Mouse (Mus musculus): ENCODE data around the gene Dlx4. TPM values are rescaled to one million over a fixed set of nuclear protein-coding genes. Genes with fewer than 3 reads are reported as not detected.

Gene Dlx4
- polyA plus RNA-seq (2015; fragmentation: Nextera tagmentation; extraction: Ambion mirVana) = 0.17 TPM in 1 of 2 replicates, not detected in the other

GRCm38 (mm10) chr11:95145851-95146403, at the start of gene Dlx4:
Gene Dlx4 (minus strand): TSS chr11:95146263.
- Histone ChIP-seq H3K9ac (peak within 1 kb of the TSS; percentile 53; the same call in 1 of the 2 replicates), H3K36me3 (no peaks in the 10 kb centered on the region), H3K4me2 (peak within 1 kb of the TSS; percentile 61), H3K4me1 (replicated peaks) (peaks cover 28% of the 10 kb centered on the region), H3K27me3 (peaks cover 100% of the 10 kb centered on the region), H3K9me3 (no peaks in the 10 kb centered on the region), H3K27ac (no peak within 1 kb of the TSS), H3K4me3 (peak within 1 kb of the TSS; percentile 39)
- no peak for ATAC-seq (ENCODE audit: low FRiP score)
- WGBS = under 1% methylated on average over 45 of the region's 48 CpGs

DNA sequence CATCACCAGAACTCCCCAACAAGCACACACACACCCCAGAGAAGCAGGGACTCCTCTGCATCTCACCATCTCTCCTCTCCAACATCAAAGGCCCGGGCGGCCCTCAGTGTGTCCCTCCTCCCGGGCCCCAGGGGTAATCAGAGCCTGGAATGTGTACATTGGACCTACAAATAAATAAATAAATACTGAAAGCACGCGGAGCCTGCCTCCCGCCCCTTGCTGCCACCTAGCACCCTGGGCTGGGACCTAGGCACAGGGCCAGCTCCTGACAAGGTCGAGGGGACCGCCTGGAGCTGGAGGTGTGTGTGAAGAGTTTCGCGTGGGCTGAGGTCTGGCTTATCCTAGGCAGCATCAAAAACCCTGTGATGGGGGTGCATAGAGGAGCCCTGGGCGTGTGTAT, 43.8 kb upstream of the Dlx4 start:
- no peak overlapping the region for H3K4me3 ChIP-seq
- no peak overlapping the region for H3K4me2 ChIP-seq
- no peaks in the 10 kb centered on the region for H3K36me3 ChIP-seq
- H3K27ac ChIP-seq = no peak overlapping the region
- no peak for ATAC-seq (ENCODE audit: low FRiP score)
- no peaks in the 10 kb centered on the region for H3K9me3 ChIP-seq
- no peak overlapping the region for H3K9ac ChIP-seq
- peaks cover 14% of the 10 kb centered on the region for H3K4me1 ChIP-seq (replicated peaks)
- 66% methylated on average over 11 of the region's 11 CpGs for WGBS
- H3K27me3 ChIP-seq = peaks cover 31% of the 10 kb centered on the region; the same call in 1 of the 2 replicates

GRCm38 (mm10) chr11:95186826-95187225, 40.8 kb upstream of the Dlx4 start:
- ATAC-seq (ENCODE audit: low FRiP score) = no peak
- Histone ChIP-seq H3K27me3 (peaks cover 24% of the 10 kb centered on the region; the same call in 1 of the 2 replicates), H3K27ac (no peak overlapping the region), H3K9ac (no peak overlapping the region), H3K9me3 (no peaks in the 10 kb centered on the region), H3K4me3 (no peak overlapping the region), H3K36me3 (no peaks in the 10 kb centered on the region), H3K4me2 (no peak overlapping the region), H3K4me1 (replicated peaks) (peaks cover 32% of the 10 kb centered on the region)
- WGBS = 92% methylated on average over 7 of the region's 7 CpGs

DNA sequence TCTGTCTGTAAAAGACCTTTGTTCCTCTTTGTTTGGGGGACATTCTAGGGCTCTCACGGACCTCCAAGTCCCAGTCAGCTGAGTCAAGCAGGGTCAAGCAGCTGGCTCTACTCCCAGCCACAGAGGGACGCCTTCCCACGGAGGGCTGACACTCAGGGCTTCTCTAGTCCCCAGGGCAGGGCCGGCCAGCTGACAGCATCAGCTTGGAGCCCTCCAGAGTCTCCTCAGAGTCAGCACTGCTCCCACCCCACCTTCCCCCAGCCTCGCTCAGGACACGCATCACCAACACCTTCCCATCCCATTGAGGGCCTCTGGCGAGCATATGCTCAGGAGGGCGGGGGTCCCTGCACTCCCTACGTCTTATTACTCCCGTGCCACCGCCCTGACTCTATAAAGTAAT, 39.6 kb upstream of the Dlx4 start:
- H3K9me3 ChIP-seq = no peaks in the 10 kb centered on the region
- H3K27me3 ChIP-seq = peaks cover 17% of the 10 kb centered on the region; the same call in 1 of the 2 replicates
- peaks cover 33% of the 10 kb centered on the region for H3K4me1 ChIP-seq (replicated peaks)
- ATAC-seq (ENCODE audit: low FRiP score) = peak; percentile 75
- WGBS = 20% methylated on average over 11 of the region's 11 CpGs
- no peak overlapping the region for H3K27ac ChIP-seq
- no peaks in the 10 kb centered on the region for H3K36me3 ChIP-seq
- H3K9ac ChIP-seq = no peak overlapping the region
- no peak overlapping the region for H3K4me3 ChIP-seq
- no peak overlapping the region for H3K4me2 ChIP-seq

DNA sequence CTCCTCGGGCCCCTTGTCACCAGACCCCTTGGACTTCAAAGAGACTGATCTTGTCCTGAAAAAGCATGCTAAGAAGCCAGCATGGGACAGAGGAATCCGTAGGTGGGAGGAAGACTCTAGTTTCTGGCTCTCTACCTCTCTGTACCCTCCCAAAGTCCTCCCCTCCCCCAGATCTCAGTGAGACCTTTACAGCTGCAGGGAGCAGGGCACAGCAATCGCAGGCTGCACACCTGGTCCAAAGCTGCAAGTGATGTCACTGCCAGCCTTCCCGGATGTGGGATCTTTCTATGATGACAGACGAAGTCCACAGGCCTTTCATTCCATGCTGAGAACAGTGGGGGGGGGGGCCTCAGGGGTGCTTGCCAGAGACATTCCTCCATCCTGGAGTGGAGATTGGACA, 38.5 kb upstream of the Dlx4 start:
- Histone ChIP-seq H3K9ac (no peak overlapping the region), H3K4me1 (replicated peaks) (peaks cover 34% of the 10 kb centered on the region), H3K27me3 (0 out of 2 replicates have a peak, but pooled peaks cover 13% of the 10 kb centered on the region), H3K36me3 (no peaks in the 10 kb centered on the region), H3K4me3 (no peak overlapping the region), H3K4me2 (no peak overlapping the region), H3K9me3 (no peaks in the 10 kb centered on the region), H3K27ac (no peak overlapping the region)
- 32% methylated on average over 5 of the region's 5 CpGs for WGBS
- no peak for ATAC-seq (ENCODE audit: low FRiP score)

- no peaks in the 10 kb centered on the region for H3K36me3 ChIP-seq
- peaks cover 18% of the 10 kb centered on the region for H3K4me1 ChIP-seq (replicated peaks)
- no peak overlapping the region for H3K9ac ChIP-seq
- no peak overlapping the region for H3K4me3 ChIP-seq
- H3K27me3 ChIP-seq = 0 out of 2 replicates have a peak, but pooled peaks cover 17% of the 10 kb centered on the region
- no peak overlapping the region for H3K27ac ChIP-seq
- no peak overlapping the region for H3K4me2 ChIP-seq
- H3K9me3 ChIP-seq = no peaks in the 10 kb centered on the region
- WGBS = 65% methylated on average over 12 of the region's 12 CpGs
- ATAC-seq (ENCODE audit: low FRiP score) = no peak
Measured at GRCm38 (mm10) chr11:95179311-95179710, 33.2 kb upstream of the Dlx4 start.

DNA sequence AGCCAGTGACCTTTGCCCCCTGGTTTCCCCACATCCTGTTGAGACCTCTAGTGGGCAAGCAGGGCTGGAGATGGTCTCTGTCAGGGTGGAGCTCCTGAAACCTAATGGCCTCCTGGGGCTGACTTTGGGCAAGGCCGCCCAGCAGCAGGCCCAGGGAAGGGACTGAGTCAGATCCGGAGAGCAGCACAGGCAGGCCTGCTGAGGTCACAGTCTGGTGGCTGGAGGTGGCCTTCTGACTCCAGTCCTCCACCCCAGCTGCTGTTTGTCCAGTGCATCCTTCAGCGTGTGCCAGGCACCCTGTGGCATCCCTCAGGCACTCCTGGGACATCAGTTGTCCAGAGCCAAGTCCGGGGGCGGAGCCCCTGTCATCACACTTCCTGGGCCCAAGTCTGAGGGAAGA, 19.8 kb upstream of the Dlx4 start:
- WGBS = 78% methylated on average over 5 of the region's 5 CpGs
- no peak for ATAC-seq (ENCODE audit: low FRiP score)
- H3K27me3 ChIP-seq = 0 out of 2 replicates have a peak, but pooled peaks cover 6% of the 10 kb centered on the region
- no peak overlapping the region for H3K9ac ChIP-seq
- no peaks in the 10 kb centered on the region for H3K36me3 ChIP-seq
- H3K4me3 ChIP-seq = no peak overlapping the region
- H3K9me3 ChIP-seq = no peaks in the 10 kb centered on the region
- no peak overlapping the region for H3K4me2 ChIP-seq
- no peaks in the 10 kb centered on the region for H3K4me1 ChIP-seq (replicated peaks)
- H3K27ac ChIP-seq = no peak overlapping the region

DNA sequence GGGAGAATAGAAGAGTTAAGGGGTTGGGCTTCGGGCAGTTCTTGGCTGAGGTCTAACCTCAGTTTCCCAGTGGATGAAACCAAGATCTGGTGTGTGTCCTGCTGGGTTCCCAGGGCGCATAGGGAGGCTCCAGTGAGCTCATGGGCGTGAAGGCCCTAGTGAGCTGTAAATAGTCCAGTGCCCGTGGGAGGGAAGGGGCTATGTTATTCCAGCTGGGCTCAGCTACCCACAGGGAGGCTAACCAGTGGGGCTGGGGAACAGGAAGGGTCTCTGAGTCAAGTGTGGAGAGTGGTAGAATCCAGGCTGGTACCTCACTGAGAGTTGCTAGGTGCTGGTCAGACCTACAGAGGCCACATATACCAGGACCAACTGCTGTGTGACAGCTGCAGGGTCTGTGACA, 15.6 kb upstream of the Dlx4 start:
- H3K4me1 ChIP-seq (replicated peaks) = no peaks in the 10 kb centered on the region
- no peak overlapping the region for H3K4me3 ChIP-seq
- H3K27ac ChIP-seq = no peak overlapping the region
- H3K27me3 ChIP-seq = 0 out of 2 replicates have a peak, but pooled peaks cover 17% of the 10 kb centered on the region
- H3K4me2 ChIP-seq = no peak overlapping the region
- no peaks in the 10 kb centered on the region for H3K9me3 ChIP-seq
- no peaks in the 10 kb centered on the region for H3K36me3 ChIP-seq
- ATAC-seq (ENCODE audit: low FRiP score) = no peak
- H3K9ac ChIP-seq = no peak overlapping the region
- 75% methylated on average over 4 of the region's 4 CpGs for WGBS

GRCm38 (mm10) chr11:95160693-95161092, 14.6 kb upstream of the Dlx4 start:
- no peak overlapping the region for H3K4me2 ChIP-seq
- no peak for ATAC-seq (ENCODE audit: low FRiP score)
- H3K9me3 ChIP-seq = no peaks in the 10 kb centered on the region
- no peaks in the 10 kb centered on the region for H3K36me3 ChIP-seq
- no peaks in the 10 kb centered on the region for H3K4me1 ChIP-seq (replicated peaks)
- no peak overlapping the region for H3K4me3 ChIP-seq
- no peak overlapping the region for H3K9ac ChIP-seq
- 49% methylated on average over 7 of the region's 7 CpGs for WGBS
- 0 out of 2 replicates have a peak, but pooled peaks cover 12% of the 10 kb centered on the region for H3K27me3 ChIP-seq
- no peak overlapping the region for H3K27ac ChIP-seq

GRCm38 (mm10) chr11:95159763-95160371, 13.8 kb upstream of the Dlx4 start:
- Histone ChIP-seq H3K36me3 (no peaks in the 10 kb centered on the region), H3K27ac (no peak overlapping the region), H3K4me2 (no peak overlapping the region), H3K9ac (no peak overlapping the region), H3K4me1 (replicated peaks) (no peaks in the 10 kb centered on the region), H3K9me3 (no peaks in the 10 kb centered on the region), H3K4me3 (no peak overlapping the region), H3K27me3 (peaks cover 19% of the 10 kb centered on the region; the same call in 1 of the 2 replicates)
- WGBS = 82% methylated on average over 8 of the region's 8 CpGs
- no peak for ATAC-seq (ENCODE audit: low FRiP score)

DNA sequence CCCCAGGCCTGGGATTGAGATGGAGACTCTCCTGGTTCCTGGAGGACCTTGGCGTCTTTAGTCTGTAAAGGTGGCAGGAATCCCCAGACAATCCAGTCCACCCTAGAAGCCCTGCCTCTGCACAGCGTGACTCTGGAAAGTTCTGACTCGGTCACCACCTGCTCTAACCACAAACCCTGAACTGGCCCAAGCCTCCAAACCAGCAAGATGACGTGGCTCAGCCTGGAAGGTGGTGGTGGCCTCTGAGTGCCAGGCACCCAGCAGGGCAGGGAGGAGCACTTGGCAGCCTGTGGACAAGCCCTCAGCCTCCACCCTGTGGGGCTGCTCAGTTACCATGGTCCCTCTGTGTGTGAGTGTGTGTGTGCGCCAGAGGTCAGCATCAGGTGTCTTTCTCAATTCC, 11.8 kb upstream of the Dlx4 start:
- no peaks in the 10 kb centered on the region for H3K4me1 ChIP-seq (replicated peaks)
- H3K27ac ChIP-seq = no peak overlapping the region
- no peak overlapping the region for H3K4me2 ChIP-seq
- H3K27me3 ChIP-seq = peaks cover 36% of the 10 kb centered on the region
- WGBS = 69% methylated on average over 5 of the region's 5 CpGs
- no peak overlapping the region for H3K4me3 ChIP-seq
- no peaks in the 10 kb centered on the region for H3K36me3 ChIP-seq
- H3K9me3 ChIP-seq = no peaks in the 10 kb centered on the region
- ATAC-seq (ENCODE audit: low FRiP score) = no peak
- H3K9ac ChIP-seq = no peak overlapping the region

DNA sequence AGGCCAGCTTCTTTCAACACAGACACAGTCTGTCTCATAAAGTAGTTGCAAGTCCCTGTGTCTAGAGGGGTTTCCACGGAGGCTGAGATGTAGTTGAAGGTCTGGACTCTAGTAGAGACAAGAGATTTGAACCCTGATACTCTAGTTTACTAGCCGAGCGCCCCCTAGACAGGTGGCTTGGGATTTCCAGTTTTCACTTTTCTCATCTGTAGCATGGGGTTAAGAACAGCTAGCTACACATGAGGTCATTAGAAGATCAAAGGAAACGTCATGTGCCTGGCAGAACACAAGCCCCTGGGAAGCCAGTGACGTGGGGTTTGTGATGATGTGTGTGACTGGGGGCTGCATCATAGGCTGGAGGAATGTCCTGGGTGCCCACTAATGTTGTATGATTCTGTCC, 11.3 kb upstream of the Dlx4 start:
- no peak overlapping the region for H3K4me3 ChIP-seq
- H3K27me3 ChIP-seq = peaks cover 41% of the 10 kb centered on the region
- no peak overlapping the region for H3K27ac ChIP-seq
- no peak overlapping the region for H3K4me2 ChIP-seq
- no peaks in the 10 kb centered on the region for H3K36me3 ChIP-seq
- no peaks in the 10 kb centered on the region for H3K4me1 ChIP-seq (replicated peaks)
- 56% methylated on average over 5 of the region's 5 CpGs for WGBS
- no peak for ATAC-seq (ENCODE audit: low FRiP score)
- H3K9ac ChIP-seq = no peak overlapping the region
- H3K9me3 ChIP-seq = no peaks in the 10 kb centered on the region

DNA sequence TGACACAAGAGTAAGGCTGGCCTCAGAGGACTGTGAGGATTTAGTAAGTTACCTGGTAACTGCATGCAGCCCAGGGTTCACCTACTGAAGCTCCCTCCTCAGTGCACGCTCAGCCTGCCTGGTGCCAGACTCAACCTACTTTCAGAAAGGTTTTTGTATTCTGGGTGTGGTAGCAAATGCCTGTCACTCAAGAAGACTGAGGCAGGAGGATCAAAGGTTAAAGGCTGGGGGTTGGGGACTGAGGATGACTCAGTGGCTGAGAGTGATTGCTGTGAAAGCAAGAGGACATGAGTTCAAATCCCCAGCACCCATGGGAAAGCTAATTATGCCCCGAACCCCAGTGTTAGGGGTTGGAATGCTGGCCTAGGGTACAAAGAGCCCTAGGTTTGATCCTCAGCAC, 9.4 kb upstream of the Dlx4 start:
- no peak for ATAC-seq (ENCODE audit: low FRiP score)
- no peak overlapping the region for H3K9ac ChIP-seq
- WGBS = 86% methylated on average over 2 of the region's 2 CpGs
- H3K4me2 ChIP-seq = no peak overlapping the region
- no peaks in the 10 kb centered on the region for H3K36me3 ChIP-seq
- H3K27ac ChIP-seq = no peak overlapping the region
- H3K9me3 ChIP-seq = no peaks in the 10 kb centered on the region
- H3K4me1 ChIP-seq (replicated peaks) = no peaks in the 10 kb centered on the region
- H3K4me3 ChIP-seq = no peak overlapping the region
- peaks cover 56% of the 10 kb centered on the region for H3K27me3 ChIP-seq

Measured in hindbrain, embryonic 13.5 days (tissue).